Mouse (Mus musculus) limb, embryonic 12.5 days (tissue): ENCODE measurements around the gene Olfr1381. TPM values are rescaled to one million over a fixed set of nuclear protein-coding genes. Genes with fewer than 3 reads are reported as not detected.
"Not testable (repeated sequence)": the region's sequence is repeated elsewhere in the genome, so short reads cannot be mapped to it uniquely, and the experiment has no call there.

Experiments
- ATAC-seq: fragments of 200-750 bp; cut with Nextera tagmentation; 2 replicates; pipeline ENCODE4 v1.8.0; 2017; ENCODE audit warnings: low read depth, moderate TSS enrichment; ENCODE audit not compliant: insufficient number of reproducible peaks, insufficient read depth, low FRiP score, low TSS enrichment
- H3K27ac ChIP-seq: fragments of 300-500 bp; sonication (generic); 2 replicates; pipeline ENCODE4 v1.5.1; 2016; ENCODE audit warnings: mild to moderate bottlenecking, moderate library complexity
- H3K27me3 ChIP-seq: fragments of 300-500 bp; sonication (generic); 2 replicates; pipeline ENCODE4 v1.6.1; 2016; ENCODE audit warnings: mild to moderate bottlenecking, moderate library complexity
- H3K36me3 ChIP-seq: fragments of 300-500 bp; sonication (generic); 2 replicates; pipeline ENCODE4 v1.6.1; 2016; ENCODE audit warnings: mild to moderate bottlenecking, moderate library complexity
- H3K4me1 ChIP-seq: fragments of 300-500 bp; sonication (generic); replicated peaks from 2 replicates; pipeline ENCODE4 v1.6.1; 2016
- H3K4me2 ChIP-seq: fragments of 300-500 bp; sonication (generic); 2 replicates; pipeline ENCODE4 v1.6.1; 2016; ENCODE audit warnings: mild to moderate bottlenecking, moderate library complexity
- H3K4me3 ChIP-seq: fragments of 300-500 bp; sonication (generic); replicated peaks from 2 replicates; pipeline ENCODE4 v1.5.1; 2016; ENCODE audit warnings: mild to moderate bottlenecking
- H3K9ac ChIP-seq: fragments of 300-500 bp; sonication (generic); replicated peaks from 2 replicates; pipeline ENCODE4 v1.6.1; 2016; ENCODE audit warnings: mild to moderate bottlenecking, moderate library complexity
- H3K9me3 ChIP-seq: fragments of 300-500 bp; sonication (generic); 2 replicates; pipeline ENCODE4 v1.6.1; 2016; ENCODE audit warnings: mild to moderate bottlenecking, moderate library complexity
- WGBS: fragments of 180-500 bp; shearing (Covaris S2); methylation state at CpG from one replicate; pipeline ENCODE4 v1.1.7; 2016; 5-methylcytosine and 5-hydroxymethylcytosine counted together
- polyA plus RNA-seq: library from polyadenylated mRNA; unstranded; fragments of >200 nt; fragmentation: Nextera tagmentation; extraction: Ambion mirVana; gene quantifications from 2 replicates; pipeline ENCODE4 v1.2.1, GENCODE M21; 2016

Olfr1381 gene
- polyA plus RNA-seq = not detected in 2 replicates

DNA sequence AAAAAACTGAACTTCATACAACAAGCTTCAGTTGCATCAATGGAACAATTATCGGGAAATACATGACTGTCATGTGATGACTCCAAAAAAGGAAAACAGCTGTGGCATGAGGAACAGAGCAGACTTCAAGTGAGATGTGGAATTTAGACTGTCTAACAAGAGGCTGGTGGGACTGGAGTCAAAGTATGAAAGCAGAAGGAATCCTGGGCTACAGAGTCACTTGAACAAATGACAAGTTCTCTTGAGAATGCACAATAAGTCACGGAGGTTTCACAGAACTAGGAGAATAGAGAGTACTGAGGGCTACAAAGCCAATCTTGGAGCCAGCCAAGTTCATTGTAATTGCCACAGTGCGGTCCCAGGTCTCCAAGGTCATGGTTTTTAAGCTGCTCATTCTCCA, at the start of gene Olfr1381:
TSS of gene Olfr1381 (plus strand) at position 301 of the 400 bp plus-strand sequence.
- H3K4me3 ChIP-seq, H3K4me2 ChIP-seq, H3K27me3 ChIP-seq, ATAC-seq, H3K9ac ChIP-seq, H3K4me1 ChIP-seq, H3K27ac ChIP-seq, H3K9me3 ChIP-seq, H3K36me3 ChIP-seq: not testable (repeated sequence)
- 83% methylated on average over 3 of the region's 3 CpGs for WGBS

DNA sequence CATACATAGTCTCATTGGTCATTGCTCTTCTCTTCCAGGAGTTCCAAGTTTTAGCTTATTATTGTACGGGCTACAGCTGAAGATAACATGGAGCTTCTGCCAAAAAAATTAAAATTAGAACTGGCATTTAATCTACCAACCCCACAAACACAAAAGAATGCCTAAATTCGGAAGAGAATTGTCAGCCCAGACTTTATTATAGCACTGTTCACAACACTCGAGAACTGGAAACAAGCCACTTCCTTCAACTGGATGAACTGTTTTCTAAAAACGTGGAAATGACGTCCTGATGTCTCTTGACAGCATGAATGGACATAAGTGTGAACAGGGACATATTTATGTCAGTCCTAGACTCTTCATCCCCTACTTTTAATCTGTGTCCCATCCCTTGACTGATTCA, 25.2 kb upstream of the Olfr1381 start:
- no peaks in the 10 kb centered on the region for H3K9me3 ChIP-seq
- no peak for ATAC-seq
- no peak overlapping the region for H3K4me2 ChIP-seq
- 75% methylated on average over 5 of the region's 5 CpGs for WGBS
- H3K27me3 ChIP-seq = no peaks in the 10 kb centered on the region
- no peak overlapping the region for H3K4me3 ChIP-seq
- no peaks in the 10 kb centered on the region for H3K4me1 ChIP-seq
- H3K9ac ChIP-seq = no peak overlapping the region
- no peak overlapping the region for H3K27ac ChIP-seq
- H3K36me3 ChIP-seq = no peaks in the 10 kb centered on the region

DNA sequence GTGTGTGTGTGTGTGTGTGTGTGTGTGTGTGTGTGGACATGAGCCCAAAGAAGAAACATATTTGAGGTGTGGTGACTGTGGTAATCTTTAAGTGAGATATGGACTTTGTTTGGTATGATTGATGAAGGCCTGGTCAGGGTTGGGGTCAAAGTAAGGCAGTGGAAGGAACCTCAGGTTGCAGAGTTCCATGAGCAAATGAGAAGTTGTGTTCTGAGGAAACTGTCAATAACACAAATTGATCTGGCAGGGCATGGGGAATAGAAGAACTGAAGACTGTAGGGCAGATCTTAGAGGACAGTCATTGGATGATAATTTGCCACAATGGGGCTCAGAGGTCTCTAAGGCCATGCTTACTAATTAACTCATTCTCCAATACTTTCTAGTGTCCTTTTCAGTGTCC, 23.9 kb upstream of the Olfr1381 start, which contains the start of gene Olfr1383:
TSS of gene Olfr1383 (plus strand) at position 301 of the 400 bp plus-strand sequence.
- Histone ChIP-seq H3K27me3 (no peaks in the 10 kb centered on the region), H3K9me3 (no peaks in the 10 kb centered on the region)
- no peak for ATAC-seq

DNA sequence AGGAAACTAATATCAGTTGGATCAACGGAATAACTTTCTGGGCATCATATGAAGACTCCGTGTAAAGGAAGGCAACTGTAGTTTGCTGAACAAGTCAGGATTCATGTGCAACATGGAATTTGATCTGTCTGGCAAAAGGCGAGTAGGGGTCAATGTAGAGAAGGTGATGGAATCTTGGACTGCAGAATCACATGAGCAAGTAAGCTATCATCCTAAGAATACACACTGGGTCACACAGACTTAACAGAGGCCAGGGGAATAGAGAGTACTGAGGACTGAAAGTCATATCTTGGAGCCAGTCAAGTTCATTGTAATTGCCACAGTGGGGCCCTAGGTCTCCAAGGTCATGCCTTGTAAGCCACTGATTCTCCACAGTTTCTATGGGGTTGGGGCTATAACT, 15.3 kb upstream of the Olfr1381 start, which contains the start of gene Olfr1382:
TSS of gene Olfr1382 (plus strand) at position 301 of the 400 bp plus-strand sequence.
- no peak within 1 kb of the TSS for H3K27ac ChIP-seq
- ATAC-seq = no peak
- no peaks in the 10 kb centered on the region for H3K36me3 ChIP-seq
- no peak within 1 kb of the TSS for H3K4me3 ChIP-seq
- no peaks in the 10 kb centered on the region for H3K9me3 ChIP-seq
- no peak within 1 kb of the TSS for H3K4me2 ChIP-seq
- no peaks in the 10 kb centered on the region for H3K27me3 ChIP-seq
- no peak within 1 kb of the TSS for H3K9ac ChIP-seq
- WGBS = 87% methylated on average over 3 of the region's 3 CpGs
- H3K4me1 ChIP-seq = no peaks in the 10 kb centered on the region

More for the DNA sequence above, 23.9 kb upstream of the Olfr1381 start, which contains the start of gene Olfr1383:
- no peak within 1 kb of the TSS for H3K4me2 ChIP-seq
- no peaks in the 10 kb centered on the region for H3K36me3 ChIP-seq
- no peak within 1 kb of the TSS for H3K9ac ChIP-seq
- no peak within 1 kb of the TSS for H3K27ac ChIP-seq
- H3K4me1 ChIP-seq = no peaks in the 10 kb centered on the region
- no peak within 1 kb of the TSS for H3K4me3 ChIP-seq

DNA sequence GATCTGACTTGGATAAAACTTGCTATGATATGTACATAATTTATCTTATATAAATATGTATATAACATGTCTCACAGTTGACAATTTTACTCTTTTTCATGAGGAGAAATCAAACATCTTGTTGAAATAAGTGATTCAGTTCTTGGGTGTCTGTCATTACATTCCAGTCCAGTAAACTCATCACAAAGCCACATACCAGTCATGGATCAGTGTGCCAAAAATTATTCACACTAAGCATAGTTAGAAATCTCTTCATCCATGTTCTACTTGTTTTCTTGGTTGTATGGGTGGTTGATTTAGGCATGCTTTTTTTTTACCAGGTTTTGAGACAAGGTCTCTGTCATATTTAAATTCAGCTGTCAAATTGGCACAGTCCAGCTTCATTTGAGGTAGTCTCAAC, 10.5 kb upstream of the Olfr1381 start:
- no peak overlapping the region for H3K4me3 ChIP-seq
- no peak overlapping the region for H3K4me2 ChIP-seq
- no peak overlapping the region for H3K9ac ChIP-seq
- no peaks in the 10 kb centered on the region for H3K27me3 ChIP-seq
- no peaks in the 10 kb centered on the region for H3K9me3 ChIP-seq
- no peaks in the 10 kb centered on the region for H3K36me3 ChIP-seq
- no peak overlapping the region for H3K27ac ChIP-seq
- H3K4me1 ChIP-seq = no peaks in the 10 kb centered on the region
- no peak for ATAC-seq

DNA sequence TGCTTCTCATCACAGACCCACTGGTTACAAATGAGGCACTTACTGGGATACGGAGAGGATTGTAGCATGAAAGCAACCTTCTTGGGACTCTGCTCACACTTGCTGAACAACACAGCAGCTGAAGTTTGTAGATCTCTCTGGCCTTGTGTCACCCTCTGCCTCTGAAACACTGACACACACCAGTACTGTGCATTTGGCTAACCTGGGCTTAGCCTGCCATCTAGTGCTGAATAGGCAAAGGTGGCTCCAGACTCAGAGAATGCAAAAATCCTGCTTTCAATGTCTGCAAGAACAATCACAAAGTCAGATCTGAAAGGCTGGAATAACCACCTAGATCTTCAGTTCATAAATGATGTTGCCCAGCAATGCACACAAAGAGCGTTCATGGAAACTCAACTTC, 6.6 kb upstream of the Olfr1381 start:
- ATAC-seq, H3K4me2 ChIP-seq, H3K4me3 ChIP-seq, H3K36me3 ChIP-seq, H3K27ac ChIP-seq, H3K9ac ChIP-seq, H3K27me3 ChIP-seq, H3K9me3 ChIP-seq, H3K4me1 ChIP-seq: not testable (repeated sequence)
- 78% methylated on average over 2 of the region's 2 CpGs for WGBS

DNA sequence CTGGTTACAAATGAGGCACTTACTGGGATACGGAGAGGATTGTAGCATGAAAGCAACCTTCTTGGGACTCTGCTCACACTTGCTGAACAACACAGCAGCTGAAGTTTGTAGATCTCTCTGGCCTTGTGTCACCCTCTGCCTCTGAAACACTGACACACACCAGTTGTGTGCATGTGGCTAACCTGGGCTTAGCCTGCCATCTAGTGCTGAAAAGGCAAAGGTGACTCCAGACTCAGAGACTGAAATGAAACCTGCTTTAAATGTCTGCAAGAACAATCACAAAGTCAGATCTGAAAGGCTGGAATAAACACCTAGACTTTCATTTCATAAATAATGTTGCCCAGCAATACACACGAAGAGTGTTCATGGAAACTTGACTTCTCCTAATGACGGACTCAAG, 10.8 kb downstream of the Olfr1381 start:
- H3K4me3 ChIP-seq, ATAC-seq, H3K9me3 ChIP-seq, H3K9ac ChIP-seq, H3K36me3 ChIP-seq, H3K27me3 ChIP-seq, H3K4me2 ChIP-seq, H3K4me1 ChIP-seq, H3K27ac ChIP-seq: not testable (repeated sequence)
- WGBS = 76% methylated on average over 3 of the region's 3 CpGs

DNA sequence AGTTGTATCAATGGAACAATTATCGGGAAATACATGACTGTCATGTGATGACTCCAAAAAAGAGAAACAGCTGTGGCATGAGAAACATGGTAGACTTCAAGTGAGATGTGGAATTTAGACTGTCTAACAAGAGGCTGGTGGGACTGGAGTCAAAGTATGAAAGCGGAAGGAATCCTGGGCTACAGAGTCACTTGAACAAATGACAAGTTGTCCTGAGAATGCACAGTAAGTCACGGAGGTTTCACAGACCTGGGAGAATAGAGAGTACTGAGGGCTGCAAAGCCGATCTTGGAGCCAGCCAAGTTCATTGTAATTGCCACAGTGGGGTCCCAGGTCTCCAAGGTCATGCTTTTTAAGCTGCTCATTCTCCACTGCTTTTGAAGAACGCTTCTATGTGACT, 13.3 kb downstream of the Olfr1381 start, which contains the start of gene Olfr1380:
TSS of gene Olfr1380 (plus strand) at position 301 of the 400 bp plus-strand sequence.
- H3K4me1 ChIP-seq, H3K36me3 ChIP-seq, H3K4me2 ChIP-seq, H3K9me3 ChIP-seq, ATAC-seq, H3K4me3 ChIP-seq, H3K27me3 ChIP-seq, H3K9ac ChIP-seq, H3K27ac ChIP-seq: not testable (repeated sequence)
- WGBS = 76% methylated on average over 5 of the region's 5 CpGs

DNA sequence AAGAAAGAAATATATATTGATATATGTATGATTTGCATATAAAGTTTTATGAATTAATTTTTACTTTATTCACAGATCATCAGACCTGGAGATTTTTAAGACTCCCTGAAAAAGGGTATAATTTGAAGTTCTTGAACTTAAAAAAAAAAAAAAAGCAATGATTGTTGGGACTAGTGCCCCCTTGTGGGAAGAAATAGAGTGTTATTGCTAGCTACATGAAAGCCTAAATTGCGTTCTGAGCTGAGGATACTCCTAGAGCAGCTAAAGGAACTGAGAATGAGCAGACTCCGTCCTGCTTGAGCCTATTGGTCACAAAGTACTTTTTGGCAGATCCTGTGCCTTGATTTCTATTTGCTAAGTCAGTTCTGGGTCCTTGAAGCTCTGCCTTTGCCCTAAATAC, 31.8 kb downstream of the Olfr1381 start:
- H3K36me3 ChIP-seq, H3K4me2 ChIP-seq, H3K27ac ChIP-seq, H3K4me1 ChIP-seq, H3K9me3 ChIP-seq, H3K4me3 ChIP-seq, H3K27me3 ChIP-seq, ATAC-seq, H3K9ac ChIP-seq: not testable (repeated sequence)
- 29% methylated on average over 2 of the region's 2 CpGs for WGBS

DNA sequence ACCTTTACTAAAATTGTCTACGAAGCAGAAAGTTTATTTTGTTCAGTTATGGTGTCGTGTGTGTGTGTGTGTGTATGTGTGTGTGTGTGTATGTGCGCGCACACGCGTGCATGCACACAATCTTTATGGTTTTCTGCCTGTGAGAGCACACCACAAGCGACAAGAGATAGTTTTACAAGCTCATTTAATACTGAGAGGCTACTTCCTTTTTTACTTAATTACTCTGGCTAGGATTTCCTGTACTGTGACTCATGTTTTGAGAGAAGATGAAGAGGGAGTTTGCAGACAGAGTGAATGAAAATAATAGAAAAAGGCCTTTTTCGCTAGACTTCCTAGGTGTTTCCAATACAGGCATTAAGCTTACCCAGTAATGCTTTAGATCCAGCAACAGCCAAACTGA, 37.2 kb downstream of the Olfr1381 start:
- not testable (repeated sequence) for H3K9ac ChIP-seq, H3K27ac ChIP-seq, H3K4me2 ChIP-seq, H3K4me3 ChIP-seq, H3K36me3 ChIP-seq, H3K27me3 ChIP-seq, H3K9me3 ChIP-seq, ATAC-seq, H3K4me1 ChIP-seq
- 79% methylated on average over 8 of the region's 8 CpGs for WGBS

DNA sequence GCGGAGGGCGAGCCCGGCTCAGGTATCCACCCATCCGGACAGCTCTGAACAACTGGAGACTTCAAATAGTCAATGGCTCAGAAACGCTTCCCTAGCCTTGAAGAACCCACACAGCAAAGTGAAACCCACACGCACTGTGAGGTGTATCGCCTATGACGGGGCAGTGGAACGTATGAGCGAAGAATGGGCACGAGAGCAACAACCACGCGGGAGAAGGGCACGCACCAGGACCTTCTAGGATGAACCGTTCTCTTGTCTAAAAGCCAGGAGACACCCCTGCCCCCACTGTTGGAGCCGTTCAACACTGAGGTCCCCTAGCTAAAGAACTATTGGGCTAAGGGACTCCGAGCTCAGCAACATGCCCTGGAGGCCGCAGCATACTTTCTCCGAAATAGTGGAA, 47.0 kb downstream of the Olfr1381 start:
- 92% methylated on average over 19 of the region's 19 CpGs for WGBS
- no peak overlapping the region for H3K4me3 ChIP-seq
- no peaks in the 10 kb centered on the region for H3K36me3 ChIP-seq
- no peak overlapping the region for H3K27ac ChIP-seq
- H3K4me1 ChIP-seq = no peaks in the 10 kb centered on the region
- H3K27me3 ChIP-seq = no peaks in the 10 kb centered on the region
- no peaks in the 10 kb centered on the region for H3K9me3 ChIP-seq
- 0 out of 2 replicates have a peak, but pooled peaks have one; percentile 15 for ATAC-seq
- H3K4me2 ChIP-seq = no peak overlapping the region
- H3K9ac ChIP-seq = no peak overlapping the region

DNA sequence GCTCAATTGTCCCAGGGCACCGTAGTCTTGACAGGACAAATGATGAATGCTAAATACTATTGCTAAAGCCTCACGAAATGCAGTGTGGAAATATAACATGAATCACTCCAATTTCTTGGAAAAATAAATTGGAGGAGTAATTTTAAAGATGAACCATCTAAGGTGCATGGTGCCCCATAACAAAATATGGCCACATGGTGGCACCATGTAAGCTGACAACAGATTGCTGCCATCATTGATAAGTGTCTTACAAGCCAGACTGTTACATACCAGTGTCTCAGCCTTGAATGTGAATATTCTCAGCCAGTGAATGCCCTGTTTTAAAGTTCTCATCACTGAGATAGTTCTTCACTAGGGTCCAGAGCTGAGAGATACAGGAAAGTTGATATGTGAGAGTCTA, 53.9 kb downstream of the Olfr1381 start:
- H3K4me3 ChIP-seq, H3K9ac ChIP-seq, ATAC-seq, H3K4me1 ChIP-seq, H3K27ac ChIP-seq, H3K4me2 ChIP-seq, H3K36me3 ChIP-seq, H3K9me3 ChIP-seq, H3K27me3 ChIP-seq: not testable (repeated sequence)
- 80% methylated on average over 2 of the region's 2 CpGs for WGBS
